Mouse (Mus musculus): Measurements from ENCODE around the gene Ephb1. TPM values are rescaled to one million over a fixed set of nuclear protein-coding genes. Genes with fewer than 3 reads are reported as not detected.

Ephb1 gene
- total RNA-seq (2014; rRNA removed) = under 0.01 and 0.07 TPM in 2 replicates
- polyA plus RNA-seq (2012; rRNA removed) = 0.05 and 0.11 TPM in 2 replicates

DNA sequence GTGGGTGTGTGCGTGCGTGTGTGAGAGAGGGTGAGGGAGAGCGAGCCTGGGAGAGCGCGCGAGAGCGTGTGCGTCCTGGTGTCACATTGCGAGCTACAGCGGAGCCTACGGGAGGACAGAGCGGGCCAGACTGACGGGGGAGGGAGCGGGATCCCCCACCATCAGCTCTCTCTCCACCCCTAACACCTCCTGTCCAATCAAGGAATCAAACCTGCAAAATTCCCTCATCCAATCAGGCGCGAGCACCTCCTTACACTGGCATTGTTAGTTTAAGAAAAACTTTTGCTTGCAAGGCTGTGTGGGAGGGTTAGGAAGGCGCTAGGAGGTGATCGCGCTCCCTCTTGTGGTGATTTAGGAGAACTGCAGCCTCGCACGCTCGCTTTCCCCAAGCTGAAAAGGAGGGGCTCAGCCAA is at the start of gene Ephb1:
Ephb1 (minus strand) TSS at position 133 of the 413 bp plus-strand sequence.
- Histone ChIP-seq H3K36me3 (ENCODE audit: control insufficient read depth, insufficient read depth, low read length) (no peaks in the 10 kb centered on the region), H3K27me3 (ENCODE audit: control insufficient read depth, insufficient read depth, low read length) (peaks cover 17% of the 10 kb centered on the region), H3K79me2 (ENCODE audit: control insufficient read depth, insufficient read depth, low read length) (no peaks in the 10 kb centered on the region), H3K27ac (replicated peaks; ENCODE audit: insufficient read depth, low read depth, low read length) (no peak within 1 kb of the TSS), H3K4me1 (ENCODE audit: control insufficient read depth, insufficient read depth, low read length) (peaks cover 3% of the 10 kb centered on the region; the same call in 1 of the 2 replicates), H3K9ac (ENCODE audit: low read depth, low read length) (no peak within 1 kb of the TSS), H3K4me3 (ENCODE audit: insufficient read depth, low read depth, low read length) (peak within 1 kb of the TSS; percentile 15; the same call in 1 of the 2 replicates)
- 3% methylated on average over 22 of the region's 22 CpGs for WGBS
- TF ChIP-seq CTCF (IDR thresholded peaks at IDR 0.05; ENCODE audit: low read depth, low read length) (peak; percentile 97), POLR2A (IDR thresholded peaks at IDR 0.05; ENCODE audit: extremely low read depth, insufficient read depth, low read length) (no peak)
- peak; percentile 39 for DNase-seq (ENCODE audit: extremely low read depth, low read depth, low spot score)

GRCm38 (mm10) chr9:102403086-102404021 is 48.9 kb upstream of the Ephb1 start:
- Histone ChIP-seq H3K79me2 (ENCODE audit: control insufficient read depth, insufficient read depth, low read length) (no peaks in the 10 kb centered on the region), H3K4me3 (ENCODE audit: insufficient read depth, low read depth, low read length) (no peak overlapping the region), H3K9ac (ENCODE audit: low read depth, low read length) (no peak overlapping the region), H3K4me1 (ENCODE audit: control insufficient read depth, insufficient read depth, low read length) (peaks cover 11% of the 10 kb centered on the region), H3K27me3 (ENCODE audit: control insufficient read depth, insufficient read depth, low read length) (no peaks in the 10 kb centered on the region), H3K36me3 (ENCODE audit: control insufficient read depth, insufficient read depth, low read length) (no peaks in the 10 kb centered on the region), H3K27ac (replicated peaks; ENCODE audit: insufficient read depth, low read depth, low read length) (no peak overlapping the region)
- peak; percentile 67 for DNase-seq (ENCODE audit: extremely low read depth, low read depth, low spot score)
- 20% methylated on average over 18 of the region's 18 CpGs for WGBS
- TF ChIP-seq CTCF (IDR thresholded peaks at IDR 0.05; ENCODE audit: low read depth, low read length) (peak; percentile 83), POLR2A (IDR thresholded peaks at IDR 0.05; ENCODE audit: extremely low read depth, insufficient read depth, low read length) (no peak)

- H3K4me1 ChIP-seq (ENCODE audit: control insufficient read depth, insufficient read depth, low read length) = peaks cover 11% of the 10 kb centered on the region
- H3K36me3 ChIP-seq (ENCODE audit: control insufficient read depth, insufficient read depth, low read length) = no peaks in the 10 kb centered on the region
- H3K4me3 ChIP-seq (ENCODE audit: insufficient read depth, low read depth, low read length) = no peak overlapping the region
- peak; percentile 92 for DNase-seq (ENCODE audit: extremely low read depth, low read depth, low spot score)
- no peak for TF ChIP-seq CTCF (IDR thresholded peaks at IDR 0.05; ENCODE audit: low read depth, low read length)
- no peak for TF ChIP-seq POLR2A (IDR thresholded peaks at IDR 0.05; ENCODE audit: extremely low read depth, insufficient read depth, low read length)
- H3K79me2 ChIP-seq (ENCODE audit: control insufficient read depth, insufficient read depth, low read length) = no peaks in the 10 kb centered on the region
- H3K9ac ChIP-seq (ENCODE audit: low read depth, low read length) = no peak overlapping the region
- no peaks in the 10 kb centered on the region for H3K27me3 ChIP-seq (ENCODE audit: control insufficient read depth, insufficient read depth, low read length)
- no peak overlapping the region for H3K27ac ChIP-seq (replicated peaks; ENCODE audit: insufficient read depth, low read depth, low read length)
- 17% methylated on average over 3 of the region's 3 CpGs for WGBS
Measured at GRCm38 (mm10) chr9:102402671-102403070, 48.2 kb upstream of the Ephb1 start.

DNA sequence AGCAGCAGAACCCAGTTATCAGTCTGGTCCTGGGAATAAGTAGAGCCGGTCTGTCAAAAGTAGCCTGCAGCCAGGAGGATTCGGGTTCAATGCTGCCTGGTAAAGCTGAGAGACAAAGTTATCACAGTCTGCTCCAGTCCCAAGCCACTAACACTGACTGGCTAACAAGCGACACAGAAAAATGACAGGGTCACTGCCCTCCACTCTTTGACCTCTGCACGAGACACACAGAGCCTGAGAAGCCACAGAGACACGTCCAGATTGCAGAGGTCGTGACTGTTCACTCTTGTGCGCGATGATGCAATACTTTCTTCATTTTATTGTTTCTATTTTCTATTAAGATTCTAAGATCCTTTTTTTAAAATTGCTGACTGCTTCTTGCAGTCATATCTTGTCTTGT is 33.8 kb upstream of the Ephb1 start:
- no peak overlapping the region for H3K4me3 ChIP-seq (ENCODE audit: insufficient read depth, low read depth, low read length)

GRCm38 (mm10) chr9:102386816-102387215 is 32.3 kb upstream of the Ephb1 start:
- TF ChIP-seq CTCF (IDR thresholded peaks at IDR 0.05; ENCODE audit: low read depth, low read length) = no peak
- TF ChIP-seq POLR2A (IDR thresholded peaks at IDR 0.05; ENCODE audit: extremely low read depth, insufficient read depth, low read length) = no peak
- H3K27me3 ChIP-seq (ENCODE audit: control insufficient read depth, insufficient read depth, low read length) = no peaks in the 10 kb centered on the region
- H3K36me3 ChIP-seq (ENCODE audit: control insufficient read depth, insufficient read depth, low read length) = no peaks in the 10 kb centered on the region
- H3K9ac ChIP-seq (ENCODE audit: low read depth, low read length) = no peak overlapping the region
- no peak overlapping the region for H3K27ac ChIP-seq (replicated peaks; ENCODE audit: insufficient read depth, low read depth, low read length)
- H3K79me2 ChIP-seq (ENCODE audit: control insufficient read depth, insufficient read depth, low read length) = no peaks in the 10 kb centered on the region
- H3K4me1 ChIP-seq (ENCODE audit: control insufficient read depth, insufficient read depth, low read length) = peaks cover 3% of the 10 kb centered on the region; the same call in 1 of the 2 replicates
- 91% methylated on average over 9 of the region's 9 CpGs for WGBS
- H3K4me3 ChIP-seq (ENCODE audit: insufficient read depth, low read depth, low read length) = no peak overlapping the region
- no peak for DNase-seq (ENCODE audit: extremely low read depth, low read depth, low spot score)

More for the DNA sequence above, 33.8 kb upstream of the Ephb1 start:
- 29% methylated on average over 8 of the region's 8 CpGs for WGBS
- Histone ChIP-seq H3K9ac (ENCODE audit: low read depth, low read length) (no peak overlapping the region), H3K27me3 (ENCODE audit: control insufficient read depth, insufficient read depth, low read length) (no peaks in the 10 kb centered on the region), H3K27ac (replicated peaks; ENCODE audit: insufficient read depth, low read depth, low read length) (no peak overlapping the region), H3K79me2 (ENCODE audit: control insufficient read depth, insufficient read depth, low read length) (no peaks in the 10 kb centered on the region), H3K4me1 (ENCODE audit: control insufficient read depth, insufficient read depth, low read length) (peaks cover 3% of the 10 kb centered on the region; the same call in 1 of the 2 replicates), H3K36me3 (ENCODE audit: control insufficient read depth, insufficient read depth, low read length) (no peaks in the 10 kb centered on the region)
- peak; percentile 72 for DNase-seq (ENCODE audit: extremely low read depth, low read depth, low spot score)
- TF ChIP-seq POLR2A (IDR thresholded peaks at IDR 0.05; ENCODE audit: extremely low read depth, insufficient read depth, low read length) = no peak
- TF ChIP-seq CTCF (IDR thresholded peaks at IDR 0.05; ENCODE audit: low read depth, low read length) = no peak
